Mouse (Mus musculus): Measurements from ENCODE around the gene Gm20388. TPM values are rescaled to one million over a fixed set of nuclear protein-coding genes. Genes with fewer than 3 reads are reported as not detected.

The Gm20388 gene
- total RNA-seq, 1 experiment from 2014 or later, result 3.6 TPM

- no peak for DNase-seq
Measured at GRCm38 (mm10) chr8:121263390-121263775, 1352.7 kb downstream of the Gm20388 start.

- DNase-seq, result no peak
Measured at GRCm38 (mm10) chr8:121264260-121264659, 1353.6 kb downstream of the Gm20388 start.

- no peak for DNase-seq
Measured at GRCm38 (mm10) chr8:121271542-121271941, 1360.9 kb downstream of the Gm20388 start.

GRCm38 (mm10) chr8:121273195-121273594 lies 1362.6 kb downstream of the Gm20388 start:
- DNase-seq, result no peak

- DNase-seq, result no peak
Measured at GRCm38 (mm10) chr8:121273620-121274019, 1363.0 kb downstream of the Gm20388 start.

GRCm38 (mm10) chr8:121280414-121280813 lies 1369.8 kb downstream of the Gm20388 start:
- no peak for DNase-seq

- no peak for DNase-seq
Measured at GRCm38 (mm10) chr8:121289346-121289745, 1378.7 kb downstream of the Gm20388 start.

- no peak for DNase-seq
Measured at GRCm38 (mm10) chr8:121290547-121290946, 1379.9 kb downstream of the Gm20388 start.

- DNase-seq, result no peak
Measured at GRCm38 (mm10) chr8:121293418-121293817, 1382.8 kb downstream of the Gm20388 start.

- DNase-seq, result no peak
Measured at GRCm38 (mm10) chr8:121294234-121295108, 1383.8 kb downstream of the Gm20388 start.

- DNase-seq, result no peak
Measured at GRCm38 (mm10) chr8:121296082-121296481, 1385.4 kb downstream of the Gm20388 start.

GRCm38 (mm10) chr8:121296597-121296996 lies 1386.0 kb downstream of the Gm20388 start:
- no peak for DNase-seq

GRCm38 (mm10) chr8:121297299-121297698 lies 1386.7 kb downstream of the Gm20388 start:
- no peak for DNase-seq

- DNase-seq, result no peak
Measured at GRCm38 (mm10) chr8:121300066-121300465, 1389.4 kb downstream of the Gm20388 start.

- no peak for DNase-seq
Measured at GRCm38 (mm10) chr8:121300501-121301411, 1390.1 kb downstream of the Gm20388 start.

GRCm38 (mm10) chr8:121301431-121301830 lies 1390.8 kb downstream of the Gm20388 start:
- no peak for DNase-seq

GRCm38 (mm10) chr8:121301978-121302649 lies 1391.5 kb downstream of the Gm20388 start:
- no peak for DNase-seq

- DNase-seq, result peak; percentile 62
Measured at GRCm38 (mm10) chr8:121307723-121308122, 1397.1 kb downstream of the Gm20388 start.

GRCm38 (mm10) chr8:121310976-121311819 lies 1400.6 kb downstream of the Gm20388 start:
- no peak for DNase-seq

GRCm38 (mm10) chr8:121313458-121313857 lies 1402.8 kb downstream of the Gm20388 start:
- no peak for DNase-seq

- DNase-seq, result no peak
Measured at GRCm38 (mm10) chr8:121314036-121314435, 1403.4 kb downstream of the Gm20388 start.
